Mouse (Mus musculus) forebrain, embryonic 13.5 days (tissue): ENCODE results near the gene Nufip2. TPM values are rescaled to one million over a fixed set of nuclear protein-coding genes. Genes with fewer than 3 reads are reported as not detected.

Experiments used
- ATAC-seq: fragments of 200-750 bp; cut with Nextera tagmentation; 2 replicates; pipeline ENCODE4 v1.8.0; 2017
- H3K27ac ChIP-seq: fragments of 300-500 bp; sonication (generic); 2 replicates; pipeline ENCODE4 v1.5.1; 2015; ENCODE audit warnings: inconsistent platforms, mild to moderate bottlenecking, moderate library complexity
- H3K27me3 ChIP-seq: fragments of 300-500 bp; sonication (generic); 2 replicates; pipeline ENCODE4 v1.6.1; 2015; ENCODE audit warnings: mild to moderate bottlenecking, inconsistent platforms
- H3K36me3 ChIP-seq: fragments of 300-500 bp; sonication (generic); 2 replicates; pipeline ENCODE4 v1.6.1; 2015; ENCODE audit warnings: mild to moderate bottlenecking, inconsistent platforms; ENCODE audit not compliant: poor library complexity, severe bottlenecking
- H3K4me1 ChIP-seq: fragments of 300-500 bp; sonication (generic); 2 replicates; pipeline ENCODE4 v1.6.1; 2015; ENCODE audit warnings: inconsistent platforms
- H3K4me2 ChIP-seq: fragments of 300-500 bp; sonication (generic); 2 replicates; pipeline ENCODE4 v1.6.1; 2015; ENCODE audit warnings: inconsistent platforms, mild to moderate bottlenecking, moderate library complexity
- H3K4me3 ChIP-seq: fragments of 300-500 bp; sonication (generic); 2 replicates; pipeline ENCODE4 v1.5.1; 2015; ENCODE audit warnings: mild to moderate bottlenecking, inconsistent platforms
- H3K9ac ChIP-seq: fragments of 300-500 bp; sonication (generic); 2 replicates; pipeline ENCODE4 v1.6.1; 2015; ENCODE audit warnings: mild to moderate bottlenecking, inconsistent platforms
- H3K9me3 ChIP-seq: fragments of 300-500 bp; sonication (generic); replicated peaks from 2 replicates; pipeline ENCODE4 v1.6.1; 2016; ENCODE audit warnings: inconsistent platforms
- WGBS: fragments of 180-500 bp; shearing (Covaris S2); methylation state at CpG from one replicate; pipeline ENCODE4 v1.1.7; 2015; 5-methylcytosine and 5-hydroxymethylcytosine counted together
- polyA plus RNA-seq: library from polyadenylated mRNA; unstranded; fragments of >200 nt; fragmentation: Nextera tagmentation; extraction: Ambion mirVana; gene quantifications from 2 replicates; pipeline ENCODE4 v1.2.1, GENCODE M21; 2015

Gene Nufip2
- polyA plus RNA-seq, 1 experiment from 2014 or later: 4.3 TPM

GRCm38 (mm10) chr11:77762783-77763672 lies 77.1 kb downstream of the Nufip2 start, which contains the start of gene Myo18a:
Gene Myo18a, plus strand, starts transcription at chr11:77763246.
- Histone ChIP-seq H3K4me1 (peaks cover 45% of the 10 kb centered on the region), H3K4me2 (peak within 1 kb of the TSS; percentile 96), H3K27ac (peak within 1 kb of the TSS; percentile 97), H3K9me3 (no peaks in the 10 kb centered on the region), H3K4me3 (peak within 1 kb of the TSS; percentile 95), H3K36me3 (no peaks in the 10 kb centered on the region), H3K27me3 (0 out of 2 replicates have a peak, but pooled peaks cover 7% of the 10 kb centered on the region), H3K9ac (peak within 1 kb of the TSS; percentile 97)
- peak; percentile 90 for ATAC-seq
- WGBS: 2% methylated on average over 77 of the region's 79 CpGs

GRCm38 (mm10) chr11:77763673-77764340 lies 77.9 kb downstream of the Nufip2 start:
- peaks cover 39% of the 10 kb centered on the region for H3K4me1 ChIP-seq
- ATAC-seq: peak; percentile 75
- WGBS: 3% methylated on average over 26 of the region's 26 CpGs
- no peaks in the 10 kb centered on the region for H3K9me3 ChIP-seq
- H3K9ac ChIP-seq: peak overlapping the region; percentile 97
- peak overlapping the region; percentile 96 for H3K4me2 ChIP-seq
- peak overlapping the region; percentile 97 for H3K27ac ChIP-seq
- H3K4me3 ChIP-seq: peak overlapping the region; percentile 95
- 0 out of 2 replicates have a peak, but pooled peaks cover 7% of the 10 kb centered on the region for H3K27me3 ChIP-seq
- no peaks in the 10 kb centered on the region for H3K36me3 ChIP-seq

- peaks cover 42% of the 10 kb centered on the region for H3K4me1 ChIP-seq
- peak overlapping the region; percentile 95 for H3K4me3 ChIP-seq
- H3K27ac ChIP-seq: no peak overlapping the region
- H3K4me2 ChIP-seq: peak overlapping the region; percentile 96
- H3K36me3 ChIP-seq: no peaks in the 10 kb centered on the region
- H3K27me3 ChIP-seq: 0 out of 2 replicates have a peak, but pooled peaks cover 7% of the 10 kb centered on the region
- no peak for ATAC-seq
- H3K9me3 ChIP-seq: no peaks in the 10 kb centered on the region
- WGBS: 64% methylated on average over 9 of the region's 9 CpGs
- peak overlapping the region; percentile 97; the same call in 1 of the 2 replicates for H3K9ac ChIP-seq
Measured at GRCm38 (mm10) chr11:77764694-77765458, 78.9 kb downstream of the Nufip2 start.

GRCm38 (mm10) chr11:77765459-77765777 lies 79.5 kb downstream of the Nufip2 start:
- H3K9me3 ChIP-seq: no peaks in the 10 kb centered on the region
- 43% methylated on average over 4 of the region's 4 CpGs for WGBS
- H3K36me3 ChIP-seq: no peaks in the 10 kb centered on the region
- H3K4me2 ChIP-seq: peak overlapping the region; percentile 96
- H3K27ac ChIP-seq: no peak overlapping the region
- 0 out of 2 replicates have a peak, but pooled peaks cover 7% of the 10 kb centered on the region for H3K27me3 ChIP-seq
- H3K9ac ChIP-seq: 0 out of 2 replicates have a peak overlapping the region, but pooled peaks have one; percentile 14
- H3K4me1 ChIP-seq: peaks cover 42% of the 10 kb centered on the region
- no peak for ATAC-seq
- H3K4me3 ChIP-seq: peak overlapping the region; percentile 17; the same call in 1 of the 2 replicates

- no peak for ATAC-seq
- Histone ChIP-seq H3K9me3 (no peaks in the 10 kb centered on the region), H3K4me2 (peak overlapping the region; percentile 96), H3K9ac (peak overlapping the region; percentile 64), H3K36me3 (no peaks in the 10 kb centered on the region), H3K27me3 (0 out of 2 replicates have a peak, but pooled peaks cover 3% of the 10 kb centered on the region), H3K4me3 (peak overlapping the region; percentile 34), H3K4me1 (peaks cover 42% of the 10 kb centered on the region), H3K27ac (no peak overlapping the region; the same call in 1 of the 2 replicates)
- 4% methylated on average over 35 of the region's 35 CpGs for WGBS
Measured at GRCm38 (mm10) chr11:77766351-77767001, 80.5 kb downstream of the Nufip2 start.

GRCm38 (mm10) chr11:77769496-77769895 lies 83.5 kb downstream of the Nufip2 start:
- Histone ChIP-seq H3K36me3 (no peaks in the 10 kb centered on the region), H3K4me2 (no peak overlapping the region), H3K27me3 (no peaks in the 10 kb centered on the region), H3K9ac (no peak overlapping the region), H3K27ac (no peak overlapping the region), H3K9me3 (no peaks in the 10 kb centered on the region), H3K4me1 (peaks cover 29% of the 10 kb centered on the region), H3K4me3 (no peak overlapping the region)
- ATAC-seq: no peak
- 83% methylated on average over 4 of the region's 4 CpGs for WGBS

- H3K36me3 ChIP-seq: no peaks in the 10 kb centered on the region
- whole genome bisulfite sequencing: 85% methylated on average over 8 of the region's 8 CpGs
- peaks cover 21% of the 10 kb centered on the region for H3K4me1 ChIP-seq
- no peak for ATAC-seq
- no peak overlapping the region for H3K9ac ChIP-seq
- H3K4me3 ChIP-seq: no peak overlapping the region
- H3K27ac ChIP-seq: no peak overlapping the region
- H3K9me3 ChIP-seq: no peaks in the 10 kb centered on the region
- H3K4me2 ChIP-seq: no peak overlapping the region
- no peaks in the 10 kb centered on the region for H3K27me3 ChIP-seq
Measured at GRCm38 (mm10) chr11:77770346-77770745, 84.4 kb downstream of the Nufip2 start.

- peaks cover 13% of the 10 kb centered on the region for H3K4me1 ChIP-seq
- H3K9ac ChIP-seq: no peak overlapping the region
- no peaks in the 10 kb centered on the region for H3K9me3 ChIP-seq
- no peak overlapping the region for H3K4me3 ChIP-seq
- no peak overlapping the region for H3K4me2 ChIP-seq
- H3K36me3 ChIP-seq: no peaks in the 10 kb centered on the region; the same call in 1 of the 2 replicates
- ATAC-seq: no peak
- no peak overlapping the region for H3K27ac ChIP-seq
- 72% methylated on average over 8 of the region's 8 CpGs for WGBS
- H3K27me3 ChIP-seq: no peaks in the 10 kb centered on the region
Measured at GRCm38 (mm10) chr11:77771879-77772713, 86.1 kb downstream of the Nufip2 start.

GRCm38 (mm10) chr11:77775701-77776400 lies 89.9 kb downstream of the Nufip2 start:
- peak; percentile 61 for ATAC-seq
- Histone ChIP-seq H3K4me2 (no peak overlapping the region), H3K4me3 (no peak overlapping the region), H3K27ac (peak overlapping the region; percentile 51), H3K9me3 (no peaks in the 10 kb centered on the region), H3K36me3 (peaks cover 28% of the 10 kb centered on the region), H3K4me1 (peaks cover 12% of the 10 kb centered on the region), H3K27me3 (no peaks in the 10 kb centered on the region), H3K9ac (peak overlapping the region; percentile 18; the same call in 1 of the 2 replicates)
- 45% methylated on average over 9 of the region's 9 CpGs for WGBS

GRCm38 (mm10) chr11:77777436-77777835 lies 91.5 kb downstream of the Nufip2 start:
- H3K4me1 ChIP-seq: peaks cover 15% of the 10 kb centered on the region
- H3K4me3 ChIP-seq: no peak overlapping the region
- no peak for ATAC-seq
- H3K27ac ChIP-seq: no peak overlapping the region
- WGBS: 92% methylated on average over 17 of the region's 17 CpGs
- H3K27me3 ChIP-seq: no peaks in the 10 kb centered on the region
- H3K9me3 ChIP-seq: no peaks in the 10 kb centered on the region
- H3K4me2 ChIP-seq: no peak overlapping the region
- no peak overlapping the region for H3K9ac ChIP-seq
- H3K36me3 ChIP-seq: peaks cover 36% of the 10 kb centered on the region
